Mouse (Mus musculus): ENCODE data around the gene Ciart. TPM values are rescaled to one million over a fixed set of nuclear protein-coding genes. Genes with fewer than 3 reads are reported as not detected.

The Ciart gene
- total RNA-seq (2012; rRNA removed) (0.88 and 1.0 TPM in 2 replicates), total RNA-seq (2014; rRNA removed) (1.0 and 1.2 TPM in 2 replicates), polyA plus RNA-seq (2012; ENCODE audit: insufficient read length, low read depth) (5.1 and 5.8 TPM in 2 replicates)

DNA sequence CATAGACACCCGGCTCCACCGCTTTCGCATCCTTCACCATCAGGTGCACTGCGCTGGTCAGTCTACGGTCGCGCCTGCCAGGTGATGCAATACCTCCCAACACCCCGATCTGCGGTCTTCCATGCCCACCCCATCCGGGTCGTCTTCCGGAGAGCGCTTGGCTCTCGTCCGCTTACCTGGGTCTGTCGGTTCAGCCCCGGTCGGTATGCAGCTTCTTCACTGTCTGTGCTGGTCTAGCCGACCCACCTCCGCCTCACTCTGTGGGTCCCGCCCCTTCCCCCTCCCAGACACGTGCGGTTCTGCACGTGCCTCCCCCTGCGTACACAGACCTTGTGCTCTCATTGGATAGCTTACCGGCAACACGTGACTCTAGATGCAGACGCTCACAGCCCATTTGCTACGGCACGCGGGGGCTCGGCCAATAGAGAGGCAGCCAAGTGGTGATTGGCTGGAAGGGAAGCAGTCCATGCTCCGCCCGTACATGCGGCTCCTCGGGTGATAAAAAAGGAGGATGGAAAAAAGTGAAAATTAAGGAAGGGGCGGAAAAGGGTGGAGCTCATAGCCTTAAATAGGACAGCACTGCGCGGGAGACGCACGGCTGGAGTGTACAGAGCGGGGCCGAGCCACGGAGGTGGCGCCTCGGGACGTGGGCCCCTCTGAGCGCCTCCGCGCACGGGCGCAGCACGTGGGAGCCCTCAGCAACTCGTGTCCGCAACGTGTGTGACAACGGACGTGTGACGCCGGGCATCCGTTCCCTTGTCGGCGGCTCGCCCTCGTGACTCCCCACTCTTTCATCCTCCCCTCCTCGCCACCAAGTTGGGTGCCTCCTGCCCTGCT, at the start of gene Ciart:
Gene Ciart (minus strand): TSS at position 273 of the 837 bp plus-strand sequence.
- Histone ChIP-seq H3K27me3 (replicated peaks) (no peaks in the 10 kb centered on the region), H3K79me2 (replicated peaks; ENCODE audit: control insufficient read depth, extremely low read depth, insufficient read depth, poor library complexity, severe bottlenecking) (no peaks in the 10 kb centered on the region), H3K4me3 (replicated peaks in 1 of 3; ENCODE audit: low read depth in 2 of 3, low read length in 2 of 3, poor library complexity in 1 of 3) (no peak within 1 kb of the TSS), H3K27ac (ENCODE audit: insufficient read depth, low read depth) (no peak within 1 kb of the TSS), H3K4me2 (ENCODE audit: insufficient read depth, low read depth, poor library complexity, severe bottlenecking) (no peak within 1 kb of the TSS), H3K4me1 (ENCODE audit: control insufficient read depth in 1 of 2, insufficient read depth in 2 of 2) (no peaks in the 10 kb centered on the region), H3K9me3 (replicated peaks; ENCODE audit: low read length) (peaks cover 8% of the 10 kb centered on the region), H3K36me3 (replicated peaks in 1 of 2; ENCODE audit: control insufficient read depth in 1 of 2, insufficient read depth in 1 of 2, low read length in 1 of 2) (peaks cover 29 to 75% of the 10 kb centered on the region in 2 experiments), H3K9ac (ENCODE audit: insufficient read depth, low read depth) (no peak within 1 kb of the TSS)
- TF ChIP-seq POLR2AphosphoS2 (IDR thresholded peaks at IDR 0.05; ENCODE audit: low read depth, low read length) = no peak
- TF ChIP-seq EP300 (IDR thresholded peaks at IDR 0.05; ENCODE audit: low read length) = no peak
- TF ChIP-seq RCOR1 (conservative IDR thresholded peaks at IDR 0.05; ENCODE audit: low read depth, low read length) = no peak
- TF ChIP-seq ETS1 (conservative IDR thresholded peaks at IDR 0.05; ENCODE audit: low read depth, low read length) = no peak
- no peak for TF ChIP-seq ELF1 (IDR thresholded peaks at IDR 0.05; ENCODE audit: low read depth, low read length)
- TF ChIP-seq HCFC1 (IDR thresholded peaks at IDR 0.05; ENCODE audit: low read depth, low read length) = no peak
- no peak for TF ChIP-seq IRF4 (IDR thresholded peaks at IDR 0.05; ENCODE audit: low read depth, low read length)
- DNase-seq (ENCODE audit: extremely low read depth) = no peak
- in situ Hi-C loops (cut with MboI; ENCODE audit: low pct_ligation_motif_present, low pct_unique_long_range_greater_than_20kb, low sequenced_read_pairs) (no loop called here), dilution Hi-C loops (cut with MboI; ENCODE audit: extremely low pct_ligation_motif_present, extremely low pct_unique_long_range_greater_than_20kb, low sequenced_read_pairs) (no loop called here)

GRCm38 (mm10) chr3:95931471-95931870, 49.4 kb upstream of the Ciart start:
- Histone ChIP-seq H3K36me3 (replicated peaks in 1 of 2; ENCODE audit: control insufficient read depth in 1 of 2, insufficient read depth in 1 of 2, low read length in 1 of 2) (peaks cover 22 to 30% of the 10 kb centered on the region in 2 experiments), H3K4me3 (replicated peaks in 1 of 3; ENCODE audit: low read depth in 2 of 3, low read length in 2 of 3, poor library complexity in 1 of 3) (peak overlapping the region in 2 of 3 experiments; percentile 2 to 10), H3K4me1 (ENCODE audit: control insufficient read depth in 1 of 2, insufficient read depth in 2 of 2) (peaks cover 4 to 21% of the 10 kb centered on the region in 2 experiments; a peak in 3 of 4 replicates), H3K4me2 (ENCODE audit: insufficient read depth, low read depth, poor library complexity, severe bottlenecking) (peak overlapping the region; percentile 93), H3K27ac (ENCODE audit: insufficient read depth, low read depth) (no peak overlapping the region), H3K9ac (ENCODE audit: insufficient read depth, low read depth) (no peak overlapping the region), H3K9me3 (replicated peaks; ENCODE audit: low read length) (no peaks in the 10 kb centered on the region), H3K27me3 (replicated peaks) (no peaks in the 10 kb centered on the region), H3K79me2 (replicated peaks; ENCODE audit: control insufficient read depth, extremely low read depth, insufficient read depth, poor library complexity, severe bottlenecking) (peaks cover 45% of the 10 kb centered on the region)
- no peak for DNase-seq (ENCODE audit: extremely low read depth)
- dilution Hi-C loops (cut with MboI; ENCODE audit: extremely low pct_ligation_motif_present, extremely low pct_unique_long_range_greater_than_20kb, low sequenced_read_pairs) (no loop called here), in situ Hi-C loops (cut with MboI; ENCODE audit: low pct_ligation_motif_present, low pct_unique_long_range_greater_than_20kb, low sequenced_read_pairs) (no loop called here)
- TF ChIP-seq POLR2A (IDR thresholded peaks at IDR 0.05; ENCODE audit: low read depth, low read length) (no peak), POLR2AphosphoS2 (IDR thresholded peaks at IDR 0.05; ENCODE audit: low read depth, low read length) (no peak), PAX5 (IDR thresholded peaks at IDR 0.05; ENCODE audit: low read length) (no peak), JUN (IDR thresholded peaks at IDR 0.05; ENCODE audit: insufficient read depth, low read depth, low read length) (no peak), NRF1 (IDR thresholded peaks at IDR 0.05; ENCODE audit: low read depth, low read length) (no peak), ZNF384 (IDR thresholded peaks at IDR 0.05; ENCODE audit: low read depth, low read length) (no peak), MXI1 (IDR thresholded peaks at IDR 0.05; ENCODE audit: low read depth, low read length) (no peak), ZMIZ1 (IDR thresholded peaks at IDR 0.05; ENCODE audit: low read depth, low read length) (no peak), SIN3A (IDR thresholded peaks at IDR 0.05; ENCODE audit: low read length) (no peak), MYC (IDR thresholded peaks at IDR 0.05; ENCODE audit: low read depth, low read length) (no peak), CTCF (conservative IDR thresholded peaks at IDR 0.05 in 1 of 2, IDR thresholded peaks at IDR 0.05 in 1 of 2; ENCODE audit: low read depth in 2 of 2, low read length in 2 of 2) (no peak), ZKSCAN1 (IDR thresholded peaks at IDR 0.05; ENCODE audit: borderline replicate concordance, low read depth, low read length) (no peak)
